ENCODE assay signal across 18 mouse cellular contexts in genomic region chr12:100128522-100128921, GRCm38 (mm10). TPM values are rescaled to one million over a fixed set of nuclear protein-coding genes. Genes with fewer than 3 reads are reported as not detected.
DNase-seq lines count a peak whose midpoint lies in the region; ATAC-seq and TF ChIP-seq lines count a peak whose summit lies in the region.
"Had no signal": no experiment of that assay in that cellular context is flagged by ENCODE, and none has a peak within 500 bp of the region (broad histone marks: within the 10 kb centered on the region; RNA-seq: fewer than 3 reads in every experiment).

No protein-coding gene starts in this region.

- peaks cover 20% of the 10 kb centered on the region for H3K4me1 ChIP-seq in heart, embryonic 15.5 days (replicated peaks)
- H3K4me1 ChIP-seq in lung, embryonic 14.5 days (ENCODE audit: insufficient read depth) = peaks cover 3% of the 10 kb centered on the region; the same call in 1 of the 2 replicates
- peaks cover 10% of the 10 kb centered on the region for H3K4me1 ChIP-seq in intestine, embryonic 14.5 days (replicated peaks; ENCODE audit: control insufficient read depth, insufficient read depth, low read length)
- H3K4me1 ChIP-seq in small intestine, adult 2 months (ENCODE audit: control insufficient read depth, insufficient read depth, insufficient read length, low read length) = peaks cover 4% of the 10 kb centered on the region; the same call in 1 of the 2 replicates
- no peaks in the 10 kb centered on the region for H3K4me1 ChIP-seq in forebrain, embryonic 15.5 days
- H3K4me1 ChIP-seq: embryonic facial prominence, embryonic 15.5 days; forebrain, embryonic 13.5 days; midbrain, embryonic 12.5 days had no signal

- no peak overlapping the region for H3K4me2 ChIP-seq in heart, embryonic 15.5 days
- H3K4me2 ChIP-seq in lung, embryonic 14.5 days = no peak overlapping the region
- H3K4me2 ChIP-seq in intestine, embryonic 14.5 days (ENCODE audit: low read length) = no peak overlapping the region
- no peak overlapping the region for H3K4me2 ChIP-seq in forebrain, embryonic 15.5 days (replicated peaks)
- H3K4me2 ChIP-seq: embryonic facial prominence, embryonic 15.5 days; forebrain, embryonic 13.5 days; midbrain, embryonic 12.5 days had no signal

- peaks cover 63% of the 10 kb centered on the region for H3K36me3 ChIP-seq in heart, embryonic 15.5 days
- H3K36me3 ChIP-seq in lung, embryonic 14.5 days (ENCODE audit: insufficient read depth) = peaks cover 78% of the 10 kb centered on the region
- peaks cover 83% of the 10 kb centered on the region for H3K36me3 ChIP-seq in intestine, embryonic 14.5 days (ENCODE audit: control insufficient read depth, insufficient read depth, low read length)
- peaks cover 66% of the 10 kb centered on the region for H3K36me3 ChIP-seq in small intestine, adult 2 months (ENCODE audit: control insufficient read depth, insufficient read depth, low read length)
- peaks cover 82% of the 10 kb centered on the region for H3K36me3 ChIP-seq in forebrain, embryonic 15.5 days

- no peaks in the 10 kb centered on the region for H3K27me3 ChIP-seq in heart, embryonic 15.5 days
- H3K27me3 ChIP-seq in lung, embryonic 14.5 days (ENCODE audit: insufficient read depth, low read length) = no peaks in the 10 kb centered on the region
- H3K27me3 ChIP-seq in intestine, embryonic 14.5 days (replicated peaks; ENCODE audit: control insufficient read depth, insufficient read depth, low read length) = no peaks in the 10 kb centered on the region
- H3K27me3 ChIP-seq in small intestine, adult 2 months (ENCODE audit: control insufficient read depth, insufficient read depth, low read length) = no peaks in the 10 kb centered on the region
- H3K27me3 ChIP-seq in forebrain, embryonic 15.5 days = no peaks in the 10 kb centered on the region
- H3K27me3 ChIP-seq: embryonic facial prominence, embryonic 15.5 days; forebrain, embryonic 13.5 days; midbrain, embryonic 12.5 days; Patski had no signal

- no peak overlapping the region; the same call in 1 of the 2 replicates for H3K9ac ChIP-seq in heart, embryonic 15.5 days
- no peak overlapping the region for H3K9ac ChIP-seq in lung, embryonic 14.5 days
- no peak overlapping the region for H3K9ac ChIP-seq in intestine, embryonic 14.5 days (ENCODE audit: low read length)
- no peak overlapping the region for H3K9ac ChIP-seq in forebrain, embryonic 15.5 days (replicated peaks)
- H3K9ac ChIP-seq: embryonic facial prominence, embryonic 15.5 days; forebrain, embryonic 13.5 days; midbrain, embryonic 12.5 days had no signal

- no peak for ATAC-seq in heart, embryonic 15.5 days (replicated peaks; ENCODE audit: insufficient number of reproducible peaks, insufficient read depth, low FRiP score, low read depth)
- ATAC-seq in lung, embryonic 14.5 days (ENCODE audit: insufficient read depth) = peak; percentile 10; the same call in 1 of the 2 replicates
- ATAC-seq in intestine, embryonic 14.5 days (replicated peaks; ENCODE audit: low FRiP score, low TSS enrichment, low read depth) = no peak
- ATAC-seq in forebrain, embryonic 15.5 days (replicated peaks) = no peak
- ATAC-seq: forebrain, embryonic 13.5 days; hindbrain, postnatal 0 days; Patski had no signal

- peak overlapping the region; percentile 67 for H3K27ac ChIP-seq in heart, embryonic 15.5 days
- peak overlapping the region; percentile 91 for H3K27ac ChIP-seq in lung, embryonic 14.5 days (ENCODE audit: low read depth)
- H3K27ac ChIP-seq in intestine, embryonic 14.5 days (ENCODE audit: low read depth) = peak overlapping the region; percentile 48
- H3K27ac ChIP-seq in small intestine, adult 2 months (ENCODE audit: insufficient read depth, low read depth, low read length) = peak overlapping the region; percentile 24
- no peak overlapping the region for H3K27ac ChIP-seq in forebrain, embryonic 15.5 days (replicated peaks)
- H3K27ac ChIP-seq: embryonic facial prominence, embryonic 15.5 days; forebrain, embryonic 13.5 days; hindbrain, postnatal 0 days; midbrain, embryonic 12.5 days had no signal

- no peak for DNase-seq in heart, postnatal 14 days
- no peak for DNase-seq in lung, embryonic 14.5 days
- DNase-seq in lung, postnatal 4 days = no peak
- no peak for DNase-seq in intestine, embryonic 14.5 days (ENCODE audit: low spot score)
- no peak for DNase-seq in adrenal gland, adult (ENCODE audit: inconsistent age in 2 of 2, low spot score in 1 of 2)
- DNase-seq: adrenal gland, adult 2 months; gastrocnemius, postnatal 10 days; left cerebral cortex, postnatal 4 days; right cerebral cortex, postnatal 4 days; thymus, adult 2 months had no signal

- TF ChIP-seq CTCF in lung, embryonic 14.5 days (IDR thresholded peaks at IDR 0.05; ENCODE audit: low read depth) = no peak
- no peak for TF ChIP-seq CTCF in small intestine, adult 2 months (IDR thresholded peaks at IDR 0.05; ENCODE audit: extremely low read depth, insufficient read length, insufficient replicate concordance, low read depth, low read length)

- no peak for TF ChIP-seq POLR2A in small intestine, adult 2 months (IDR thresholded peaks at IDR 0.05; ENCODE audit: low read depth, low read length)

- H3K4me3 ChIP-seq in heart, embryonic 15.5 days = no peak overlapping the region
- no peak overlapping the region for H3K4me3 ChIP-seq in lung, embryonic 14.5 days (ENCODE audit: low read depth, low read length)
- no peak overlapping the region for H3K4me3 ChIP-seq in intestine, embryonic 14.5 days (ENCODE audit: low read depth, low read length)
- no peak overlapping the region for H3K4me3 ChIP-seq in small intestine, adult 2 months (ENCODE audit: low read depth, low read length)
- H3K4me3 ChIP-seq in forebrain, embryonic 15.5 days = no peak overlapping the region
- H3K4me3 ChIP-seq: embryonic facial prominence, embryonic 15.5 days; forebrain, embryonic 13.5 days; midbrain, embryonic 12.5 days had no signal

- intact Hi-C loops in heart, postnatal 14 days (cut with DNase I) = no loop called here

- no peaks in the 10 kb centered on the region for H3K9me3 ChIP-seq in heart, embryonic 15.5 days (replicated peaks)
- H3K9me3 ChIP-seq in lung, embryonic 14.5 days (ENCODE audit: low read depth, low read length) = no peaks in the 10 kb centered on the region
- no peaks in the 10 kb centered on the region for H3K9me3 ChIP-seq in intestine, embryonic 14.5 days (ENCODE audit: control insufficient read depth, low read length)
- no peaks in the 10 kb centered on the region for H3K9me3 ChIP-seq in forebrain, embryonic 15.5 days
- H3K9me3 ChIP-seq: embryonic facial prominence, embryonic 15.5 days; forebrain, embryonic 13.5 days; midbrain, embryonic 12.5 days had no signal

- 52% methylated on average over 6 of the region's 6 CpGs for WGBS in heart, embryonic 15.5 days
- 42% methylated on average over 6 of the region's 6 CpGs for WGBS in lung, embryonic 14.5 days
- WGBS in intestine, embryonic 14.5 days = 51% methylated on average over 6 of the region's 6 CpGs
- WGBS in small intestine, adult 2 months = 80% methylated on average over 6 of the region's 6 CpGs
- 88% methylated on average over 6 of the region's 6 CpGs for WGBS in forebrain, embryonic 15.5 days

RNA-seq across cellular contexts. Expression of gene Psmc1, which starts 18.6 kb away (rescaled TPM):
- polyA plus RNA-seq in heart, embryonic 15.5 days (2015; fragmentation: Nextera tagmentation; extraction: Ambion mirVana) = 173 and 182 TPM in 2 replicates
- total RNA-seq in heart, postnatal 14 days (2021) = 100 to 1,000 TPM; 134 to 135 TPM
- polyA plus RNA-seq in lung, embryonic 14.5 days (2014; fragmentation: Nextera tagmentation; extraction: Ambion mirVana) = 308 and 325 TPM in 2 replicates
- polyA plus RNA-seq in intestine, embryonic 14.5 days (2014; fragmentation: Nextera tagmentation; extraction: Ambion mirVana) = 242 and 273 TPM in 2 replicates
- 12.8 and 20.0 TPM in 2 replicates for polyA plus RNA-seq in small intestine, adult 2 months (2012; rRNA removed)
- 272 and 277 TPM in 2 replicates for polyA plus RNA-seq in forebrain, embryonic 15.5 days (2015; fragmentation: Nextera tagmentation; extraction: Ambion mirVana)

RNA-seq across cellular contexts. Expression of gene Nrde2, which starts 30.9 kb away (rescaled TPM):
- polyA plus RNA-seq in heart, embryonic 15.5 days (2015; fragmentation: Nextera tagmentation; extraction: Ambion mirVana) = 7.6 and 9.0 TPM in 2 replicates
- 10 to 100 TPM in 1 of 2 experiments, 1 to 10 TPM in 1; 8.4 to 11.9 TPM for total RNA-seq in heart, postnatal 14 days (2021)
- polyA plus RNA-seq in lung, embryonic 14.5 days (2014; fragmentation: Nextera tagmentation; extraction: Ambion mirVana) = 14.5 and 16.7 TPM in 2 replicates
- polyA plus RNA-seq in intestine, embryonic 14.5 days (2014; fragmentation: Nextera tagmentation; extraction: Ambion mirVana) = 13.7 and 14.4 TPM in 2 replicates
- 2.0 and 5.4 TPM in 2 replicates for polyA plus RNA-seq in small intestine, adult 2 months (2012; rRNA removed)
- polyA plus RNA-seq in forebrain, embryonic 15.5 days (2015; fragmentation: Nextera tagmentation; extraction: Ambion mirVana) = 16.5 and 16.6 TPM in 2 replicates
